Mouse (Mus musculus) embryonic fibroblast, embryonic 13.5 days (primary cell): ENCODE results near the gene Ccnj.

ENCODE experiments used
- CTCF ChIP-seq: IDR thresholded peaks from 2 replicates; pipeline ENCODE4 v1.5.1; 2011; ENCODE audit warnings: mild to moderate bottlenecking, control low read depth, low read length, moderate library complexity, borderline replicate concordance; ENCODE audit not compliant: insufficient read depth
- POLR2A ChIP-seq: IDR thresholded peaks from 2 replicates; pipeline ENCODE4 v1.6.1; 2011; ENCODE audit warnings: low read depth, mild to moderate bottlenecking, control low read depth, low read length, moderate library complexity

DNA sequence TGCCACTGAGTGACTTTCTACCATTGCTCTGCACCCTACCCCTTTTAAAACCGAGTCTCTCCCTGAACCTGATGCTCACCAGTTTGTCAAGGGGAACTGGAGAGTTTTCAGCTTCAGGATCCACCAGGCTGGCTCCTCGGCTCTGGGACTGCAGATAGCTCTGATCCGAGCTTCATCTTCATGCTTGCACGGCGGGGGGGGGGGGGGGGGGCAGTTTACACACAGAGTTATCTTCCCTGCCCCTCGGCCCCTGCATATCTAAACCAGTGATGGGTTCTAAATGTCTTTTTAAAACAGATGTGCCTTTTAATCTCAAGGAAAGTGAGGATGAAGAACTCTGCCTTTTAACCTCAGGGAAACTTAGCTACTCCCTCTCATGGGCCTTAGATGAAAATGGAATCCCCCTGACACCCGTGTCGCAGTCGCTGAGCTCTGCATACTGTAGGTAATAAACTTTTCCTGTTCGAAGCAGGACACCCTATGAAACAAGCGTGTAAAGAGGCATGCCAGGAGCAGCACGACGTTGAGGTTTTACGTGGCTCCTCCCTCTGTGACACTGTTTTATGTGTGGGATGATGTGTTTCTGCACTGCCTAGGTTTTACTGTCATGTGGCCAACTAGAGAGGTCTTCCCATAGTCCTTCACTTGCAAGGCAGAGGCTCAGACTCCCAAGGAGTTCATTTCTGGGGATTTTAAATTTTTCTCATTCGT lies 42.9 kb upstream of the Ccnj start:
- TF ChIP-seq POLR2A (no peak), CTCF (no peak)
